Mouse (Mus musculus): ENCODE data around the gene Tmem41b.

Tmem41b gene

GRCm38 (mm10) chr7:109975966-109976715, 10.6 kb downstream of the Tmem41b start:
- no peak for DNase-seq

- no peak for DNase-seq
Measured at GRCm38 (mm10) chr7:109969542-109969941, 17.2 kb downstream of the Tmem41b start.

- no peak for DNase-seq
Measured at GRCm38 (mm10) chr7:109968924-109969450, 17.7 kb downstream of the Tmem41b start.

- DNase-seq: peak; percentile 19 to 34
Measured at GRCm38 (mm10) chr7:109967805-109968579, 18.7 kb downstream of the Tmem41b start.

- no peak for DNase-seq
Measured at GRCm38 (mm10) chr7:109965658-109966057, 21.1 kb downstream of the Tmem41b start.

GRCm38 (mm10) chr7:109963707-109964106, 23.0 kb downstream of the Tmem41b start:
- no peak for DNase-seq

GRCm38 (mm10) chr7:109962596-109962995, 24.1 kb downstream of the Tmem41b start:
- no peak for DNase-seq

GRCm38 (mm10) chr7:109961570-109961969, 25.2 kb downstream of the Tmem41b start:
- DNase-seq: no peak

GRCm38 (mm10) chr7:109960613-109961154, 26.0 kb downstream of the Tmem41b start:
- no peak for DNase-seq

GRCm38 (mm10) chr7:109959716-109960612, 26.8 kb downstream of the Tmem41b start, which contains the start of gene Dennd5a:
Dennd5a (minus strand) TSS chr7:109960470.
- DNase-seq: peak; percentile 74 to 79

- DNase-seq: no peak
Measured at GRCm38 (mm10) chr7:109958843-109959715, 27.6 kb downstream of the Tmem41b start.

GRCm38 (mm10) chr7:109957996-109958789, 28.5 kb downstream of the Tmem41b start:
- DNase-seq: peak in 1 of 2 experiments; percentile 19

- DNase-seq: peak in 1 of 2 experiments; percentile 27
Measured at GRCm38 (mm10) chr7:109954622-109955401, 31.9 kb downstream of the Tmem41b start.

GRCm38 (mm10) chr7:109951297-109951696, 35.4 kb downstream of the Tmem41b start:
- DNase-seq: no peak

- DNase-seq: peak in 1 of 2 experiments; percentile 44
Measured at GRCm38 (mm10) chr7:109944421-109945034, 42.2 kb downstream of the Tmem41b start.

GRCm38 (mm10) chr7:109929628-109930027, 57.1 kb downstream of the Tmem41b start:
- no peak for DNase-seq

- no peak for DNase-seq
Measured at GRCm38 (mm10) chr7:109928365-109928764, 58.4 kb downstream of the Tmem41b start.

- DNase-seq: peak; percentile 42 to 61
Measured at GRCm38 (mm10) chr7:109924965-109925364, 61.8 kb downstream of the Tmem41b start.

- no peak for DNase-seq
Measured at GRCm38 (mm10) chr7:109922889-109923288, 63.8 kb downstream of the Tmem41b start.

Data from lung, adult 18-20 months (tissue).